Mouse (Mus musculus): ENCODE results near the gene Nfu1. TPM values are rescaled to one million over a fixed set of nuclear protein-coding genes. Genes with fewer than 3 reads are reported as not detected.
A peak's percentile ranks its signal among the peaks of the same experiment; 100 is the strongest.
"Not testable (repeated sequence)": the region's sequence is repeated elsewhere in the genome, so short reads cannot be mapped to it uniquely, and the experiment has no call there.

Nfu1 gene
- polyA plus RNA-seq, 1 experiment from 2014 or later: 127 TPM

DNA sequence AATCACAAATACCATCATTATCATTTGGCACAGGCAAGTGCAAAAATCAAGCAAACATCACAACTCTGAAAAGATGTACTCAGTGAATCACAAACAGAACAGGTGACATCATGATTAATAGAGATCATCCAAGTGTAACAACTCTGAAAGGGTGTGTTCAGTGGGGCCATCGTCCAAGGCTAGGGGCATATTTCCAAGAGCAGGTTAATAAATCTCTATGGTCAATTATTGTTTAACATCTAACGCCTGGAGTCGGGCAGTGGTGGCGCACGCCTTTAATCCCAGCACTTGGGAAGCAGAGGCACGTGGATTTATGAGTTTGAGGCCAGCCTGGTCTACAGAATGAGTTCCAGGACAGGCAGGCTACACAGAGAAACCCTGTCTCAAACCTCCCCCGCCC, 22.3 kb downstream of the Nfu1 start:
- H3K4me2 ChIP-seq; H3K27ac ChIP-seq; H3K27me3 ChIP-seq (replicated peaks); H3K4me3 ChIP-seq; H3K36me3 ChIP-seq (replicated peaks); ATAC-seq (replicated peaks); H3K4me1 ChIP-seq; H3K9ac ChIP-seq; H3K9me3 ChIP-seq: not testable (repeated sequence)
- 88% methylated on average over 7 of the region's 7 CpGs for WGBS

DNA sequence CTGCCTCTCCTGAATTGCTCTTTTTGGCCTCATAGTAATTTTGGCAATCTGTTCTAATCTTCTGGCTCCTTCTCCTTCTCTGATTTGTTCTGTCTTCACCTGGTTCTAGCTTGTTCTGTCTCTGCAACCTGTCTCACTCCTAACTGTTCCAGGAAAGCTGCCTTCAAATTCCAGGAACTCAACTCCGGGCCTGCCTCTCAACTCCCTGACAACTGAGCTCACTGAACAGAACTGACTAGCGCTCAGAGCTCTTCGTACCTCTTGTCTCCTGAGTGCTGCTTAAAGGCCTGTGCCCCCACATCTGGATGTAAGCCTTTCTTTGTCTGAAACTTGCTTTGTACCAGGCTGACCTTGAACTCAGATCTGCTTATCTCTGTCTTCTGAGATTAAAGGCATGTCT, 23.4 kb downstream of the Nfu1 start:
- Histone ChIP-seq H3K27me3 (replicated peaks) (no peaks in the 10 kb centered on the region), H3K4me1 (no peaks in the 10 kb centered on the region), H3K9me3 (no peaks in the 10 kb centered on the region), H3K36me3 (replicated peaks) (0 out of 2 replicates have a peak, but pooled peaks cover 2% of the 10 kb centered on the region), H3K27ac (no peak overlapping the region), H3K9ac (no peak overlapping the region), H3K4me3 (no peak overlapping the region), H3K4me2 (no peak overlapping the region)
- WGBS: 91% methylated on average over 3 of the region's 3 CpGs
- ATAC-seq (replicated peaks): no peak

DNA sequence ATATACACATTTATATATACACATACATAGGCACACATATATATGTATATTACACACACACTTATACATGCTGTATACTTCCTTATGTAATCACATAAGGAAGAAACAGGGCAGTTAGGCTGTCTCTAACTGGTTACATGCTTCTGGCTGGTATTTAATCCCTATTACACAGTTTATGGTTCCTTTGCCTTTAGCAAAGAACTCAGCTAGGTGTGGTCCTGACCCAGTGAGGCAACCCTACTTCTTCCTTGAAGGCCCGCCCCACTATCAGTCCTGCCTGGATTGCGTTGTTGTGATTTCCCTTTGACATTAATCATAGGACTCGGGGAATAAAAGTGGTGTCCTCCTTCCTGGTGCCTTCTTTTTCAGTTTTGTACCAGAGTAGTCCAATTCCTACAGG, 25.4 kb downstream of the Nfu1 start:
- no peak for ATAC-seq (replicated peaks)
- no peaks in the 10 kb centered on the region for H3K9me3 ChIP-seq
- no peak overlapping the region for H3K4me2 ChIP-seq
- H3K27ac ChIP-seq: no peak overlapping the region
- H3K9ac ChIP-seq: no peak overlapping the region
- no peaks in the 10 kb centered on the region for H3K36me3 ChIP-seq (replicated peaks)
- WGBS: 95% methylated on average over 3 of the region's 3 CpGs
- H3K4me1 ChIP-seq: no peaks in the 10 kb centered on the region
- no peak overlapping the region for H3K4me3 ChIP-seq
- no peaks in the 10 kb centered on the region for H3K27me3 ChIP-seq (replicated peaks)

DNA sequence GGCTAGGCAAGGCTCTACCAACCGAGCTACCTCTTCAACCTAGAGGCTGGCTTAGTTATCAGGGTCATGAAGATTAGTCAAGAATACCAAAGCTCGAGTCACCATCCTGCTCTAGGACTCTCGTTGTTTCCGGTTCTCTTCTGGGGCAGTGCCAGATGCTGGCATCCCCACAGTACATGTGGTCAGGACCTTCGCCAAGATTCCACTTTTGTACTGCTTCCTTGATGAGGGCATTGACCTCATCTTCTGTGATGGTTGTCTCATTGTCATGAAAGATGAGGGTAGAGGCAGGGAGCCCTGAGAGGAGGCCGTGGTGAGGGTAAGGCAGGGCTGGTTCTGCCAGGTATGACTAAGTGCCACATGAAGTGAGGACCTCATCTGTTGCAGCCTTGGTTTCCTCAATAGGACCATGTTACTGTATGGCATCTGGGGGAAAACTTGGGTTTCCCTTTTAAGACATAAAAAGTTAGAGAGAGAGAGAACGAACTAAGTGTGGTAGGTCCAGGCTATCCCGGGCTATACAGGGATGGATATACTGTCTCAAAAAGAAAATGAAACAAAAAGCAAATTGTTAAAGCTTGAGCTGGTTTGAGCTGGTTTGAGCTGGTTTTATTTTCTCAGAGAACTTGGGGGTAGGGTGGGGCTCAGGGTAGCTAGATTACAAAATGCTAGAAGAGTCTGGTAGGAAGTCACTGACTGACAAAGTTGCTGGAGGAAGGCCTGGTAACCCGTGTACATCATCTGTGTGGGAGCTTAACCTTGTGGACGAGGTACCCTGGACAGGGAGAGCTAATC, 29.0 kb downstream of the Nfu1 start:
- no peak overlapping the region for H3K27ac ChIP-seq
- WGBS: 84% methylated on average over 10 of the region's 10 CpGs
- H3K36me3 ChIP-seq (replicated peaks): no peaks in the 10 kb centered on the region
- no peak overlapping the region for H3K4me3 ChIP-seq
- peaks cover 8% of the 10 kb centered on the region for H3K4me1 ChIP-seq
- ATAC-seq (replicated peaks): no peak
- no peaks in the 10 kb centered on the region for H3K9me3 ChIP-seq
- H3K9ac ChIP-seq: no peak overlapping the region
- H3K4me2 ChIP-seq: no peak overlapping the region
- no peaks in the 10 kb centered on the region for H3K27me3 ChIP-seq (replicated peaks)

DNA sequence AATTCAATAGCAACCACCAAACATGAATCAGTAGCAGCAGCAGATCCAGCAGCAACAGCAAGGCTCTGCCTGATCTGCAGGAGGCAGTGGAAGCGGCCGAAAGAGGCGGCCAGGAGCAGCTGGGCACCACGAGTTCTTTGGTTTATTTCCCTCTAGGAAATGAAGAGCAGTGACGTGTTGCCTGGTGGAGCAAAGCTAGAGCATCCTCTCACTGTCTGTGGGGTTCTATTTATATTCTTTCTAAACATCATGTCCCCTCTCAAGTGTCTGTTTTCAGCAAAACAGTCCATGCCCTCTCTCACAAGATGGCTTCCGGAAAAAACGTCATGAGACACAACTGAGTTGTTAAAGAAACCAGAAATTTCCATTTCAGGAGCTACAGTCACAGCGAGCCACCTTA, 30.1 kb downstream of the Nfu1 start:
- peaks cover 17% of the 10 kb centered on the region for H3K4me1 ChIP-seq
- H3K27me3 ChIP-seq (replicated peaks): no peaks in the 10 kb centered on the region
- no peaks in the 10 kb centered on the region for H3K9me3 ChIP-seq
- no peak overlapping the region for H3K27ac ChIP-seq
- no peak for ATAC-seq (replicated peaks)
- no peak overlapping the region for H3K4me3 ChIP-seq
- no peak overlapping the region for H3K9ac ChIP-seq
- H3K4me2 ChIP-seq: no peak overlapping the region
- 88% methylated on average over 8 of the region's 8 CpGs for WGBS
- no peaks in the 10 kb centered on the region for H3K36me3 ChIP-seq (replicated peaks)

DNA sequence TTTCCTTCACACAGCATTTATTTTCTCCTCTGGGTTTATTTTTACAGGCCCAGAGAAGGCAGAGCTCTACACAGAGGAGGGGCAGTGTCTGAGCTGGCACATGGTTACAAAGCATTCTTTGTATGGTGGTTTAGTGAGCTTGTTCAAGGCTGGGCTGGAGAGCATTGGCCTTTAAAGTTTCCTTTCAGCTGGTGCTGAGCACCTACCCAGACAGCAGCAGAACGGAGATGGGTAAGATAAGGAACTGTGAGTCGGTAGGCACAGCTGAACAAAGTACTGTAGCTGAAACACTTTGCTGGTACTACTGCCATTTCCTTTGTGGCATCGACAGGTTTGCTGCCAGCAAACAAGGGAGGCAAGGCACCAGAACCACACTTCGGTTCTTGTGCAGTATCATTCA, 31.9 kb downstream of the Nfu1 start:
- Histone ChIP-seq H3K9me3 (no peaks in the 10 kb centered on the region), H3K4me2 (no peak overlapping the region), H3K4me3 (no peak overlapping the region), H3K36me3 (replicated peaks) (no peaks in the 10 kb centered on the region), H3K9ac (no peak overlapping the region), H3K27me3 (replicated peaks) (no peaks in the 10 kb centered on the region), H3K4me1 (peaks cover 23% of the 10 kb centered on the region), H3K27ac (no peak overlapping the region)
- WGBS: 88% methylated on average over 4 of the region's 4 CpGs
- ATAC-seq (replicated peaks): no peak

DNA sequence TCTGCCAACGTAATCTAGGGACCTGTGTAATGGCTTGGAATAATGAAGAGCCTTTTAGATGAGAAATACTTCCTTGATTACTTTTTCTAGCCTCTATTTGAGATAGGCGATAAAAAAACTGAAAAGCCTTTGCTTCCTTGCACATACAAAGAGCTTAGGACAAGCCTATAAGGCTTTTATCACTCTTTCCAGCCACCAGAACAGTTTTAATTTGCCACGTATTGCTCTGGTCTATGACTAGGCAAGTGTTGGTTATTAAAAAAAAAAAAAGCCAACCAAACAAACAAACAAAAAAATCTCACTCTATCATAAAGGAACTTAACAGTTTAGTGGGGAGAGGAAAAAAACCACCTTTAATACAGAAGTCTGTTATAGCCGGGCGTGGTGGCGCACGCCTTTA, 32.4 kb downstream of the Nfu1 start:
- Histone ChIP-seq H3K27ac (no peak overlapping the region), H3K9ac (no peak overlapping the region), H3K4me1 (peaks cover 26% of the 10 kb centered on the region), H3K36me3 (replicated peaks) (no peaks in the 10 kb centered on the region), H3K4me3 (no peak overlapping the region), H3K4me2 (peak overlapping the region; percentile 65), H3K27me3 (replicated peaks) (no peaks in the 10 kb centered on the region), H3K9me3 (no peaks in the 10 kb centered on the region)
- no peak for ATAC-seq (replicated peaks)
- 87% methylated on average over 7 of the region's 7 CpGs for WGBS

DNA sequence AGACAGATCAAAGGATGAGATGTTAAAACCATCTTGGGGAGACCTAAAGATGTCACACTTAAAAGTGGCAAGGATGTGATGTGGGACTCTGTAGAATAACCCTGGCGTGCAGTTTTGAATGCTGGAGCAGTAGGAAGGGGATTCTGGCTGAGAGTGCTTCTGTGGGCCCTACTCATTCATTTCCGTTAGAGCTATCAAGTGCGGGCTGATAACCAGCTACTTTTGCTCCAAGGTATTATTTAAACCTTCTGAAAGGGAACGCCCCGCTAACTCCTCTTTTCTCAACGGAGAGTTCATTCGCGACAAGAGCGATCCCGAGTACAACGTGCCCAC, 32.9 kb downstream of the Nfu1 start:
- 0% methylated on average over 11 of the region's 11 CpGs for WGBS
- H3K4me3 ChIP-seq: peak overlapping the region; percentile 80
- H3K4me1 ChIP-seq: peaks cover 26% of the 10 kb centered on the region
- peak overlapping the region; percentile 73 for H3K9ac ChIP-seq
- no peaks in the 10 kb centered on the region for H3K36me3 ChIP-seq (replicated peaks)
- H3K27me3 ChIP-seq (replicated peaks): no peaks in the 10 kb centered on the region
- no peak for ATAC-seq (replicated peaks)
- peak overlapping the region; percentile 65 for H3K4me2 ChIP-seq
- H3K9me3 ChIP-seq: no peaks in the 10 kb centered on the region
- H3K27ac ChIP-seq: peak overlapping the region; percentile 97

- H3K4me3 ChIP-seq: peak within 1 kb of the TSS; percentile 80
- no peaks in the 10 kb centered on the region for H3K27me3 ChIP-seq (replicated peaks)
- H3K4me2 ChIP-seq: peak within 1 kb of the TSS; percentile 65
- H3K9me3 ChIP-seq: no peaks in the 10 kb centered on the region
- no peaks in the 10 kb centered on the region for H3K36me3 ChIP-seq (replicated peaks)
- ATAC-seq (replicated peaks): peak; percentile 98
- H3K4me1 ChIP-seq: peaks cover 26% of the 10 kb centered on the region
- under 1% methylated on average over 68 of the region's 68 CpGs for WGBS
- H3K9ac ChIP-seq: peak within 1 kb of the TSS; percentile 87
- H3K27ac ChIP-seq: peak within 1 kb of the TSS; percentile 97
These were observed 33.5 kb downstream of the Nfu1 start, which contains the start of gene Gfpt1 for GRCm38 (mm10) chr6:87042337-87043130. Gene Gfpt1, plus strand, starts transcription at chr6:87042846.

GRCm38 (mm10) chr6:87043131-87043516, 34.1 kb downstream of the Nfu1 start:
- H3K4me3 ChIP-seq: peak overlapping the region; percentile 80
- H3K4me2 ChIP-seq: peak overlapping the region; percentile 65
- no peaks in the 10 kb centered on the region for H3K27me3 ChIP-seq (replicated peaks)
- peak overlapping the region; percentile 97 for H3K27ac ChIP-seq
- H3K4me1 ChIP-seq: peaks cover 26% of the 10 kb centered on the region
- peaks cover 2% of the 10 kb centered on the region; the same call in 1 of the 2 replicates for H3K36me3 ChIP-seq (replicated peaks)
- peak; percentile 48 for ATAC-seq (replicated peaks)
- peak overlapping the region; percentile 87 for H3K9ac ChIP-seq
- no peaks in the 10 kb centered on the region for H3K9me3 ChIP-seq
- WGBS: 3% methylated on average over 9 of the region's 9 CpGs

GRCm38 (mm10) chr6:87044895-87045294, 35.9 kb downstream of the Nfu1 start:
- H3K4me2 ChIP-seq: no peak overlapping the region
- H3K36me3 ChIP-seq (replicated peaks): peaks cover 3% of the 10 kb centered on the region
- 84% methylated on average over 2 of the region's 2 CpGs for WGBS
- H3K27ac ChIP-seq: no peak overlapping the region
- no peak overlapping the region for H3K4me3 ChIP-seq
- no peaks in the 10 kb centered on the region for H3K27me3 ChIP-seq (replicated peaks)
- peaks cover 26% of the 10 kb centered on the region for H3K4me1 ChIP-seq
- no peak for ATAC-seq (replicated peaks)
- no peaks in the 10 kb centered on the region for H3K9me3 ChIP-seq
- H3K9ac ChIP-seq: no peak overlapping the region

GRCm38 (mm10) chr6:87045507-87045906, 36.5 kb downstream of the Nfu1 start:
- peaks cover 26% of the 10 kb centered on the region for H3K4me1 ChIP-seq

More at GRCm38 (mm10) chr6:87045507-87045906, 36.5 kb downstream of the Nfu1 start:
- no peak overlapping the region for H3K27ac ChIP-seq
- H3K4me3 ChIP-seq: no peak overlapping the region
- H3K36me3 ChIP-seq (replicated peaks): peaks cover 3% of the 10 kb centered on the region
- H3K4me2 ChIP-seq: no peak overlapping the region
- no peaks in the 10 kb centered on the region for H3K9me3 ChIP-seq
- ATAC-seq (replicated peaks): no peak
- H3K27me3 ChIP-seq (replicated peaks): no peaks in the 10 kb centered on the region
- no peak overlapping the region for H3K9ac ChIP-seq
- 52% methylated on average over 3 of the region's 3 CpGs for WGBS

Measured in midbrain, embryonic 15.5 days (tissue).